Mouse (Mus musculus) cerebellum, postnatal 25 days (tissue): ENCODE measurements at regions not wholly inside any gene's neighbourhood (a gene's known extent, or its start where the extent isn't known, plus 50 kb on each side); places are given as distances from the start of the nearest gene placed in this dataset.
A peak's percentile ranks its signal among the peaks of the same experiment; 100 is the strongest.
"Not testable (repeated sequence)": the region's sequence is repeated elsewhere in the genome, so short reads cannot be mapped to it uniquely, and the experiment has no call there.

Experiments
- DNase-seq, 2 experiments: peaks; one replicate each; pipeline ENCODE4 v3.0.0; 2021; ENCODE audit warnings: mixed read lengths in 2 of 2

- peak in 1 of 2 experiments; percentile 35 for DNase-seq
These were observed 66.6 kb upstream of the Chd2 start for GRCm38 (mm10) chr7:73608070-73608803.

GRCm38 (mm10) chr7:73607450-73608005, 65.9 kb upstream of the Chd2 start:
- DNase-seq: peak; percentile 35 to 51

GRCm38 (mm10) chr7:73606677-73607449, 65.2 kb upstream of the Chd2 start:
- DNase-seq: peak; percentile 98 to 99

GRCm38 (mm10) chr7:73604597-73604996, 63.0 kb upstream of the Chd2 start:
- DNase-seq: no peak

GRCm38 (mm10) chr7:73602815-73603551, 61.4 kb upstream of the Chd2 start:
- DNase-seq: no peak

GRCm38 (mm10) chr7:73601336-73601735, 59.7 kb upstream of the Chd2 start:
- DNase-seq: no peak

- no peak for DNase-seq
These were observed 59.1 kb upstream of the Chd2 start for GRCm38 (mm10) chr7:73600776-73601175.

GRCm38 (mm10) chr7:73600003-73600385, 58.4 kb upstream of the Chd2 start:
- DNase-seq: not testable (repeated sequence)

GRCm38 (mm10) chr7:73599354-73600002, 57.8 kb upstream of the Chd2 start:
- DNase-seq: no peak

GRCm38 (mm10) chr7:73597968-73598367, 56.3 kb upstream of the Chd2 start:
- no peak for DNase-seq

- no peak for DNase-seq
These were observed 55.5 kb upstream of the Chd2 start for GRCm38 (mm10) chr7:73596866-73597840.

- no peak for DNase-seq
These were observed 54.8 kb upstream of the Chd2 start for GRCm38 (mm10) chr7:73596415-73596814.

GRCm38 (mm10) chr7:73595860-73596259, 54.2 kb upstream of the Chd2 start:
- peak; percentile 75 to 77 for DNase-seq

GRCm38 (mm10) chr7:73595140-73595825, 53.7 kb upstream of the Chd2 start:
- peak; percentile 92 to 94 for DNase-seq

- peak; percentile 45 to 59 for DNase-seq
These were observed 53.0 kb upstream of the Chd2 start for GRCm38 (mm10) chr7:73594492-73595139.

GRCm38 (mm10) chr7:73593645-73594385, 52.2 kb upstream of the Chd2 start:
- DNase-seq: no peak

GRCm38 (mm10) chr7:73592857-73593256, 51.2 kb upstream of the Chd2 start:
- no peak for DNase-seq
